Mouse (Mus musculus) megakaryocyte-erythroid progenitor cell, adult 5 weeks (primary cell): Measurements from ENCODE around the gene Lcmt2. TPM values are rescaled to one million over a fixed set of nuclear protein-coding genes. Genes with fewer than 3 reads are reported as not detected.

Experiments used
- polyA plus RNA-seq: library from polyadenylated mRNA; stranded (reverse); fragments of >175 nt; gene quantifications from 2 replicates; pipeline ENCODE4 v1.2.3, GENCODE M21; 2012

Lcmt2 gene
- 7.2 and 8.4 TPM in 2 replicates for polyA plus RNA-seq

GRCm38 (mm10) chr2:121140018-121140882 is at the start of gene Lcmt2, which contains the start of gene Adal:
Gene Lcmt2 (minus strand): TSS chr2:121140653.
Gene Adal (plus strand): TSS chr2:121140428.

GRCm38 (mm10) chr2:121170980-121171742 is 30.7 kb upstream of the Lcmt2 start, which contains the start of gene Zscan29:
Gene Zscan29 (minus strand): TSS chr2:121171125.

GRCm38 (mm10) chr2:121170481-121170971 is 30.1 kb upstream of the Lcmt2 start, which contains the start of gene Tubgcp4:
Gene Tubgcp4 (plus strand): TSS chr2:121170654.

GRCm38 (mm10) chr2:121109695-121110094 is 30.8 kb downstream of the Lcmt2 start, which contains the start of gene Tgm7:
Gene Tgm7 (minus strand): TSS chr2:121109795.

GRCm38 (mm10) chr2:121085480-121086185 is 54.8 kb downstream of the Lcmt2 start, which contains the start of gene Tgm5:
Gene Tgm5 (minus strand): TSS chr2:121085841.

Other genes with a start within 250 kb of the Lcmt2 start
- 12.4 and 14.0 TPM in 2 replicates for gene Ubr1, start 169.9 kb downstream of the Lcmt2 start, polyA plus RNA-seq
- 1.6 and 2.0 TPM in 2 replicates for gene Tmem62, start 163.6 kb downstream of the Lcmt2 start, polyA plus RNA-seq
- 11.6 and 15.6 TPM in 2 replicates for gene Ccndbp1, start 132.2 kb downstream of the Lcmt2 start, polyA plus RNA-seq
- 0.84 and 1.1 TPM in 2 replicates for gene Epb42, start 103.6 kb downstream of the Lcmt2 start, polyA plus RNA-seq
- not detected in 2 replicates for gene Tgm5, start 54.8 kb downstream of the Lcmt2 start, polyA plus RNA-seq
- not detected in 2 replicates for gene Tgm7, start 30.9 kb downstream of the Lcmt2 start, polyA plus RNA-seq
- gene Adal, start 225 bp downstream of the Lcmt2 start, polyA plus RNA-seq: 4.2 and 4.6 TPM in 2 replicates
- gene Tubgcp4, start 30.0 kb upstream of the Lcmt2 start, polyA plus RNA-seq: 14.5 and 16.1 TPM in 2 replicates
- 13.7 and 16.5 TPM in 2 replicates for gene Zscan29, start 30.5 kb upstream of the Lcmt2 start, polyA plus RNA-seq
- 22.0 and 34.2 TPM in 2 replicates for gene Trp53bp1, start 130.8 kb upstream of the Lcmt2 start, polyA plus RNA-seq
- 0.01 and 0.30 TPM in 2 replicates for gene Map1a, start 148.9 kb upstream of the Lcmt2 start, polyA plus RNA-seq
- gene Ppip5k1, start 214.7 kb upstream of the Lcmt2 start, polyA plus RNA-seq: 5.6 and 6.3 TPM in 2 replicates
- gene Ckmt1, start 217.1 kb upstream of the Lcmt2 start, polyA plus RNA-seq: not detected in 2 replicates
- gene Strc, start 246.5 kb upstream of the Lcmt2 start, polyA plus RNA-seq: 0.04 TPM in 1 of 2 replicates, not detected in the other